Mouse (Mus musculus) CD4-positive, CD25-positive, alpha-beta regulatory T cell, adult 4 months (primary cell): ENCODE measurements around the gene Gm20388. TPM values are rescaled to one million over a fixed set of nuclear protein-coding genes. Genes with fewer than 3 reads are reported as not detected.
"Not testable (repeated sequence)": the region's sequence is repeated elsewhere in the genome, so short reads cannot be mapped to it uniquely, and the experiment has no call there.

Experiments
- ATAC-seq: one replicate; pipeline ENCODE4 v1.8.0; 2017
- polyA plus RNA-seq, 2 experiments: library from polyadenylated mRNA; unstranded; fragments of 100-300 nt; shearing (Covaris generic); gene quantifications; one replicate each; pipeline ENCODE4 v1.2.1; 2017

The Gm20388 gene
- polyA plus RNA-seq, 2 experiments from 2014 or later = 10.7 to 12.8 TPM

DNA sequence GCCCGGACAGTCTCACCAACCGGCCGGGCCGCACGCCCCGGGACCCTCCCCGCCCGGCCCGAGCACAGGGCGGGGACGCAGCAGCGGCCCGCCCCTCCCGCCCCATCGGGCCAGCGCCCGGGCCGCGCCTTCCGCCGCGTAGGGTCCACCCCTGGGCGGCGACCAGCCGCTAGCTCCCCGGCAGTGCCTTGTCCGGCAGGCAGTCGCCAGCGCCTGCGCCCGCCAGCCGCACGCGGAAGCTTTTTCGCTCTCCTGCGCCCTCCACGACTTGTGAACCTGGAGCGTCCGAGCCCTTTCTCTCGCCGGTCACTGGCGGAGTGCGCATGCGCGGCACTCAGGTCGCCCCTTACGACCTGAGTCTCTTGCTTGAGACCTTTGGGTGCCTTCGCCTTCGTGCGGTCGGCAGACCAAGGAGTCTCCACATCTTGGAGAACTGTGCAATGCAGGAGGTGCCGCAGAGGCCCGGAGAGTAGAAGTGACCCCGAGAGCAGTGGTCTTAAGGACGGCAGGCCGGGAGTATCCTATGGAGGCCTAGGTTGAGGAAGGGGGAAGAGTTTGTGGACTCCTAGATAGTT, 4072.3 kb downstream of the Gm20388 start, which contains the start of gene Abcb10:
TSS of gene Abcb10 (minus strand) at position 297 of the 575 bp plus-strand sequence.
- peak; percentile 58 for ATAC-seq

DNA sequence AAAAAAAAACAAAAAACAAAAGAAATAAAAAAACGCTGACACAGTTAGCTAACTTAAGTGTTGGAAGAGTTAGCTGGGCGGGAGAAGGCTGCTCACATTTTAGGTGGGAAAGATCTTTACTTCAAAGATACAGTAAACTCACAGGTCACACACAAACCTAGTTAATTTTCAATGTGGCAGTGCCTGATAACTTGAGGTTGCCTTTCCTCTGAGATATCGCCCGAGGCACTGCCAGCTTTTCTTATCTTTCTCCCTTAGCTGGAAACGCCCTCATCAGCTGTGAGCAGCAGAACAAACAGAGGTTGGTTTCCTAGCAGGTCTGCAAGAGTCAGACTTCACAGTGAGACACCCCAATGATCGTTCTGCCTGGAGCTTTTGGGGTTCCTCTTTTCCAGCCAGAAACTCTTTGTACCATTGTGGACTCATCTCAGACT, 4078.0 kb downstream of the Gm20388 start:
- no peak for ATAC-seq

DNA sequence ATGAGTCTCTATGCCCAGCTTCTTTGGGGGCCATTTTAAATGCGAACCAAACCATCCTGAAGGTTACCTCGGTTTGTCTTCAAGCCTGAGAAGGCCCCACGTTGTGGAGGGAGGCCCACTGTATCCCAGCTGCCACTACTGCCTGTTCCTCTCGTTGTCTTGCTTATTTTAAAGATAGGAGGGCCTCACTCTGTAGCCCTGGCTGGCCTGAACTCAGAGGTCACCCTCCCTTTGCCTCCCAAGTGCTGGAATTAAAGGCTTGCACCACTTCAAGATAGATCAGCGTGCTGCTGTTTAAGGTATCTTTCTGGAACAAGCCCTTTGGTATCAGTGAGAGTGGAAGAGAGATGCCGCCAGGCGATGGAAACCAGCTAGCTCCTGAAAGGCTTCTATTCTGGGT, 4078.5 kb downstream of the Gm20388 start:
- ATAC-seq = no peak

DNA sequence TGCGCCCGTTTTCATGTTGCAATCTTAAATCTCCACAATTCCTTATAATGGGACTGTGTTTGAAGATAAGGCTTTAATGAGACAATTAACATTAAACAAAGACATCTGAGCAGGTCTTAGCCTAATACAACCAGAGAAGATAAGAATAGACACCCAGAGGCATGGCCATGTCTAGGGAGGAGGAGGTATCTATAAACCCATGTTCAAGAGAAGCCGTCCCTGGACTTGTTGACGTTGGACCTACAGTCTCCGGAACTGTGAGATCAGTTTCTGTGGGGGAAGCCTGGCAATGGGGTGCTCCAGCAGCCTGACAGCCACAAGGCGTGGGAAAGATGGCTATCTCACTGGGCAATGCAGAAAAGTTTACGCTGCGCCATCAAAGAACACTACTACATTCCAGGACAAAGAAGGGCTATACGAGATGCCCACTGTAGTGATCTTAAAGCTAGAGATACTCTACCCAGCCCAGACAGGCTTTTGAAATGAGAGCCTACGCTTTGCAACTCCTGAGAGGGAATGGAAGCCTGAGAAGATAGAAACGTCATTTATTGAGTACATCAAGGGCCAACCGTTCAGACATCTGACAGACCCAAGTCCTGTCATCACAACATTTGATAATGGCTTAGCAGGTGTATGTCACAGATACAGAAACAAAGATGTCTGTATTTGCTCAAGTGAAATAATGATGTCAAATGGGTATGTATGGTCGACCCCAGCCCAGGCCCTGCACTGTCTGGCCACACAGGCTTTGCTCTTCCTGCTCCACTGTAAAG, 4079.8 kb downstream of the Gm20388 start:
- ATAC-seq = no peak

GRCm38 (mm10) chr8:123992587-123992986, 4081.9 kb downstream of the Gm20388 start:
- ATAC-seq = no peak

DNA sequence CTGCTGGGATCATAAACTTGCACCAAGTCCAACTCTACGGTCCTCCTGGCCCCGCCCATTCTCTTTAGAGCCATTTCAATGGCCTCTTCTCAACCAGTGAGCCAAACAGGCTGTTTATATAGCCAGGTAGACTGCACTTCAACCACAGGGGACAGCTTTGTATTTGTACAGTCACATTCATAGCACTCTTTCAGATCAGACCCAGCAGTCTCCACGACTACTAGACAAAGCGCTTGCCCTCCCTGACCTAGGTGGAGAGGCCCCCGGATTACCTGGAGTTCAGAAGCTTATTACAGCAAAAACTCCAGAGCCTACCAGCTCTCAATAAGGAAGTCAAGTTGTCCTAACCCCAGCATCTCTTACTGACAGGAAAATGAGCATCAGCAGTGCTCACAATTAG, 4083.0 kb downstream of the Gm20388 start:
- ATAC-seq = no peak

GRCm38 (mm10) chr8:123993997-123994396, 4083.4 kb downstream of the Gm20388 start:
- ATAC-seq = no peak

DNA sequence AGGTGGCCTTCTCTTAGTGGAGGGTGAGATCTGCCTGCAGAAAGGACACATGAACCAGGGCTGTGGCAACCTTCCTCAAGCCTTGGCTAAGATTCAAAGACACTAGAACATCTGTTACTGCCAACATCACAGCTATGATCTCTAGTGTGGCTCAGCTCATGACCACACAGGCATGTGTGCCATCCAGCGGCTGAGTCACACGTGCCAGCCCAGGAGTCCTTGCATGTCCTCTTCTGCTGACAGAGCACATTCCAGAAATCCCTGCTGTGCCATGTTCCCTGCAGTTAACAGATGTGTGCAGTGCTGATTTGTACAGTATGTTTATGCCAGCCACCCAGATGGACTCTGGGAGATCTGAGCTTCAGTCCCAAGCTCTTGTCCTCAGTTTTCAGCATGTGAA, 4088.9 kb downstream of the Gm20388 start:
- no peak for ATAC-seq

DNA sequence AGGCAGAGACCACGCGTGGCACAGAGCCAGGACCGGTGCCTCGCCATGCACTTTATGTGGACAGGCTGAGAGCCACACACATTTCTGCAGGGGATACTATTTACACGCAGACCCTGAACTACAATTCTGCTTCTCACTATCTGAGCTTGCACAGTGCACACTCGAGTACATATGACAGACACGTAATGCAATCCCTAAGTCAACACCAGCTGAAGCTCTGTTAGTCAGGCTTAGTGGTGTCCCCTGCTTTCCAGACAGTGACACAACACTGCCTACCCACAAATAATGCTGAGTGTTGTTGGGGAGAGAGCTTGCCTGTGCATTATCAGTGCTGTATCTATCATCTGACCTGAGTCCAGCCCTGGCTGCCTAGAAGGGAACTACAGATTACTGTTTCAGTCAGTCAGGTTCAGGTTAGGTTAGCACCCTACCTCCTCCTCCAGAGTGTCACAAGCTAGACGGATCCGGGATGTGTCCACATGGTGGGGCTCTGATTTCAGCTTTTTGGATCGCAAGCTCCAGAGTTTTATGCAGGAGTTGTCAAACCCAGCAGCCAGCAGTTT, 4092.0 kb downstream of the Gm20388 start:
- ATAC-seq = no peak

GRCm38 (mm10) chr8:124007829-124008228, 4097.2 kb downstream of the Gm20388 start:
- ATAC-seq = no peak

- ATAC-seq = no peak
These were observed 4100.9 kb downstream of the Gm20388 start for GRCm38 (mm10) chr8:124011580-124011979.

GRCm38 (mm10) chr8:124011989-124012586, 4101.4 kb downstream of the Gm20388 start:
- no peak for ATAC-seq

- not testable (repeated sequence) for ATAC-seq
These were observed 4103.7 kb downstream of the Gm20388 start for GRCm38 (mm10) chr8:124014299-124014698.

DNA sequence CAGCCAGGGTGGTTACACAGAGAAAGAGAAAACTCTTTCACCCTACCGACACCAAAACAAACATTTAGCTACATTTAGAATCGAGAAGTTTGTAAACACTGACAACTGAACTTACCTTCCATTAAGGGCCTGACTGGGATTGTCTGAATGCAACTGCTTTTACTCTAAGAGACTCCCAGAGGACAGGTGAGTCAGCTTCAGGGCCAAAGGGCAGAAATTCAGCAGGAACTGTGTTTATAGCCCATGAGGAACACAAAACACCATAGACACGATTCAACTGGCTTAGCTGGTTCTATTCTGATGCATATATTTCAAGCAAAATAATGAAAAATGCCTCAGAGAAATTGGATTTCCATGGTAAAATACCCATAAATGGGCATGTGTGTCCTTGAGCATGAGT, 4104.1 kb downstream of the Gm20388 start:
- no peak for ATAC-seq

DNA sequence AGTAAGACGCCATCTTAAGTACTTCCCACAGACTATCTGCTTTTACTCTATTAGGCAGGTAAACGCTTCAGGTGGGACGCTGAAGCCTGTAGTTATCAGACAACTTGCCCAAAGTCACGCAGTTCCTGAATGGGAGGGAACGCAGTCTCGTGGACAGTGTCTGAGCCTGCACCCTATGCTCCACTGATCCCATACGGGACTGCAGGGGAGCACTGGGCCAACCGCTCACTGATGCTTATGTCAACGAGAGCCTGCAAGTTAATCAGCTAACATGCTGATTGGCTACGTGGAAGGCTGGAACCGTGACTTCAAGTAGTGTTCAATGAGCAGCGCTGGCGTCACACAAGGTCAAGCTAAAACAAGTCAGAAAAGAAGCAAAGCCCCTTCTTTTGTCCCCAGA, 4109.1 kb downstream of the Gm20388 start:
- no peak for ATAC-seq

DNA sequence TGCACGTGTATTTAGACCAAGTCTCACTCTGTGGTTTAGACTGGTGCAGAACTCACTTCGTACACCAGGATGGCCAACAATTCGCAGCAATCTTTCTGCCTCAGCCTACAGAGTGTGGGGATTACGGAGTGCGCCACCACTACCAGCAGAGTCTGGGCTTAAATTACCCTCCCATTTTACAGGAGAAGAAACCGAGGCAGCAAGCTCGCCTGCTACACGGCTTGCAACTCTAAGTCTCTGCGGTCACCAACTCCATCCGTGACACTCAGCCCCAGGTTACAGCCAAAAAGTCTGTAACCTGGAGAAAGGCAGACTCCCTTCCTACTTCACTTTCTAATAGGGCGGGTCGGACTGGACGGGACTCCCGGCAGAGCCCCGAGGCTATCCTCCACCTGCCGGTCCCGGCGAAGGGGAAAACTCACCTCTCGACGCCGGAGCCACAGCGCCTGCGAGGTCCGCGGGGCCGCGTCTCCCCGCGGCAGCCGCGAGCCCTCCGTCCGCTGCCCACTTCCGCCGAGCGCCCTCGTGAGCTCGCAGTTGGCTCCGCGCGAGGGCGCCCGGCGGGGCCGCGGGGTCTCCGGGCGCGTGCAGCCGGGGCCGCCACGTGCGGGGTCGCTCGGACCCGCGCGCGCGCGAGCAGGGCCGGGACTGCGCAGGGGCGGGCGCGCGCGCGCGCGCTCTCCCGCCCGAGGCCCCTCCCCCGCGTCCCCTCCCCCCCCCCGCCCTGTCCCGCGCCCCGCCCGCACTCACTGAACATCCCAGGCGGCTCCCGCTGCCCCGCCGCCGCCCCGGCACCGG, 4110.0 kb downstream of the Gm20388 start:
- peak; percentile 40 for ATAC-seq

GRCm38 (mm10) chr8:124021237-124022227, 4110.9 kb downstream of the Gm20388 start, which contains the start of the genes Taf5l and Urb2:
Gene Taf5l, minus strand, starts transcription at chr8:124021397.
Gene Urb2, plus strand, starts transcription at chr8:124021508.
- peak; percentile 90 for ATAC-seq

DNA sequence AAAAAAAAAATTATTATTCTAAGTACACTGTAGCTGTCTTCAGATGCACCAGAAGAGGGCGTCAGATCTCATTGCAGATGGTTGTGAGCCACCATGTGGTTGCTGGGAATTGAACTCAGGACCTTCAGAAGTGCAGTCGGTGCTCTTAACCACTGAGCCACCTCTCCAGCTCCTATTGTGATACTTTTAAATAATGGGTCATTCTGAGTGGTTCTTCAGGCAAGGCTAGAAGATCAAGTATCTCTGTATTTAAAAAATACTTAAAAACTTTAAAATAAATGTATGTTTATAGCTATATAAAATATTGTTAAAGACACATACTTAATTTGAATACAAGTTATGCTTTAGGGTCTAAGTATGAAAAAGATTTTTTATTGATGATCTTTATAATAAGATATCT, 4115.6 kb downstream of the Gm20388 start:
- ATAC-seq = not testable (repeated sequence)

- ATAC-seq = no peak
These were observed 4117.2 kb downstream of the Gm20388 start for GRCm38 (mm10) chr8:124027831-124028230.

- no peak for ATAC-seq
These were observed 4122.8 kb downstream of the Gm20388 start for GRCm38 (mm10) chr8:124033400-124033799.

- ATAC-seq = no peak
These were observed 4127.5 kb downstream of the Gm20388 start for GRCm38 (mm10) chr8:124038121-124038520.
